Mouse (Mus musculus): Measurements from ENCODE around the gene St3gal6. TPM values are rescaled to one million over a fixed set of nuclear protein-coding genes. Genes with fewer than 3 reads are reported as not detected.

Gene St3gal6
- polyA plus RNA-seq, 1 experiment from 2014 or later = 8.7 TPM

DNA sequence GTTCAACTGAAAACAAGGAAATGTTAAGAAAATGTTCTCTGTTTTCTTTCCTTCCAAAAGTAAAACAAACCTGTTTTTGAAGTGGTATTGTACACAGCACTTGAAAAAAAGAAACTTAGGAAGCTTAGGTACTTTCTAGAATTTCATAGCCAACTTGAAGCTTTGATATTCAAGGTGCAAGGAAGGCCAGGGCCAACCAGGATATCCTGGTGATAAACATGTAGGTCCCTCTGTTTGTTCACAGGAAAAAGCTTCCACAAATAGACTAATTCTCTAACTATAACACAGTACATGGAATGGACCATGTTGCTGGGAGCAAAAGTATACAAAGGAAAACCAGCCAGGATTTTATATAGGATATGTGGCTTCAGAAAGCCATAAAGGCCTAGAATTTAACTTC is 27.3 kb downstream of the St3gal6 start:
- H3K4me3 ChIP-seq = no peak overlapping the region
- H3K27me3 ChIP-seq (ENCODE audit: insufficient read depth, poor library complexity, severe bottlenecking) = no peaks in the 10 kb centered on the region
- no peaks in the 10 kb centered on the region for H3K9me3 ChIP-seq
- H3K36me3 ChIP-seq = no peaks in the 10 kb centered on the region
- peaks cover 25% of the 10 kb centered on the region for H3K4me1 ChIP-seq (replicated peaks)
- DNase-seq (ENCODE audit: low spot score) = no peak
- H3K27ac ChIP-seq = 0 out of 2 replicates have a peak overlapping the region, but pooled peaks have one; percentile 35

DNA sequence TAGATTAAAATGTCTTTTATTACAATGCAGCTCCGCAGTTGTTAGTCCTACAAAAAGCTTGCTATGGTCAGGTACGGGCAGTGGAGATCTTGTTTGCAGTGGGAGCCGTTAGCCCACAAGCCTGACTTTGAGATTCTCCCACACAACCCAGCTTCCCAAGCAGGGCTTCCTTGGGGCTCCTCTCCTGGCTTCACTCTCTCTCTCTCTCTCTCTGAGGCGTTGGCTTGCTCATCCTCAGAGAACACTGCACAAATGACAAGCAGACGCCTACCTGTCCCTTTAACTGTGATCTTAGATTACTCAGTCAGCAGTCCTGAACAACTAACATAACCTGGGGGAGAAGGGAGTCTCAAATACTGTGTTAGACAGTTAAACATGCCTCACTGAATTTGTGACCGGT is 36.2 kb downstream of the St3gal6 start:
- Histone ChIP-seq H3K27ac (no peak overlapping the region), H3K4me3 (no peak overlapping the region), H3K36me3 (peaks cover 7% of the 10 kb centered on the region), H3K9me3 (no peaks in the 10 kb centered on the region), H3K4me1 (replicated peaks) (no peaks in the 10 kb centered on the region), H3K27me3 (ENCODE audit: insufficient read depth, poor library complexity, severe bottlenecking) (no peaks in the 10 kb centered on the region)
- 89% methylated on average over 6 of the region's 6 CpGs for WGBS
- DNase-seq (ENCODE audit: low spot score) = no peak

DNA sequence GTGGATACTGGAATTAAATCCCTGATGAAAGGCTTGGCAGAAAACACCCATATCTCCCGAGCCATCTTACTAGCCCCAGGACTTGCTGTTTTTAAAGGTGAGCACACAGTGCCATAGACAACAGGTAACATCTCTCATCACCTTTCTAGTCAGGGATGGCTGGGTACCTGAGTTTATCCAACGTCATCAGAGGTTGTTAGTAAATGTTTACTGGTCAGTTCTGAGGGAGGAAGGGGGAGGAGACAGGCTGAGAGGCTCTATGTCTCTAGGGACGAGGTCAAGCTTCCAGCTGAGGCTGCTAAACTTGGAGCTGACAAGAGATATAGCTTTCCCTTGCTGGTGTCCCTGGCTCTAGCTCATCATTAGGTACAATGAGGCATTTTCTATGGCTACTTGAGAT is 41.7 kb downstream of the St3gal6 start:
- Histone ChIP-seq H3K4me3 (no peak overlapping the region), H3K36me3 (peaks cover 24% of the 10 kb centered on the region), H3K9me3 (peaks cover 9% of the 10 kb centered on the region), H3K27ac (no peak overlapping the region), H3K4me1 (replicated peaks) (no peaks in the 10 kb centered on the region), H3K27me3 (ENCODE audit: insufficient read depth, poor library complexity, severe bottlenecking) (no peaks in the 10 kb centered on the region)
- 60% methylated on average over 3 of the region's 3 CpGs for WGBS
- DNase-seq (ENCODE audit: low spot score) = no peak

- H3K9me3 ChIP-seq = peaks cover 9% of the 10 kb centered on the region
- no peak for DNase-seq (ENCODE audit: low spot score)
- 86% methylated on average over 5 of the region's 5 CpGs for WGBS
- H3K27ac ChIP-seq = no peak overlapping the region
- no peak overlapping the region for H3K4me3 ChIP-seq
- no peaks in the 10 kb centered on the region for H3K27me3 ChIP-seq (ENCODE audit: insufficient read depth, poor library complexity, severe bottlenecking)
- peaks cover 26% of the 10 kb centered on the region for H3K36me3 ChIP-seq
- H3K4me1 ChIP-seq (replicated peaks) = no peaks in the 10 kb centered on the region
These were observed 42.2 kb downstream of the St3gal6 start for GRCm38 (mm10) chr16:58481906-58482270.

GRCm38 (mm10) chr16:58481219-58481905 is 42.7 kb downstream of the St3gal6 start:
- WGBS = 83% methylated on average over 9 of the region's 9 CpGs

GRCm38 (mm10) chr16:58479898-58480448 is 44.1 kb downstream of the St3gal6 start:
- Histone ChIP-seq H3K4me1 (replicated peaks) (no peaks in the 10 kb centered on the region), H3K27me3 (ENCODE audit: insufficient read depth, poor library complexity, severe bottlenecking) (no peaks in the 10 kb centered on the region), H3K27ac (no peak overlapping the region), H3K9me3 (peaks cover 9% of the 10 kb centered on the region), H3K36me3 (peaks cover 26% of the 10 kb centered on the region), H3K4me3 (no peak overlapping the region)
- no peak for DNase-seq (ENCODE audit: low spot score)
- WGBS = 88% methylated on average over 4 of the region's 4 CpGs

More at GRCm38 (mm10) chr16:58481219-58481905, 42.7 kb downstream of the St3gal6 start:
- peaks cover 9% of the 10 kb centered on the region for H3K9me3 ChIP-seq
- DNase-seq (ENCODE audit: low spot score) = no peak
- no peak overlapping the region for H3K27ac ChIP-seq
- H3K4me1 ChIP-seq (replicated peaks) = no peaks in the 10 kb centered on the region
- no peak overlapping the region for H3K4me3 ChIP-seq
- H3K36me3 ChIP-seq = peaks cover 26% of the 10 kb centered on the region
- no peaks in the 10 kb centered on the region for H3K27me3 ChIP-seq (ENCODE audit: insufficient read depth, poor library complexity, severe bottlenecking)

DNA sequence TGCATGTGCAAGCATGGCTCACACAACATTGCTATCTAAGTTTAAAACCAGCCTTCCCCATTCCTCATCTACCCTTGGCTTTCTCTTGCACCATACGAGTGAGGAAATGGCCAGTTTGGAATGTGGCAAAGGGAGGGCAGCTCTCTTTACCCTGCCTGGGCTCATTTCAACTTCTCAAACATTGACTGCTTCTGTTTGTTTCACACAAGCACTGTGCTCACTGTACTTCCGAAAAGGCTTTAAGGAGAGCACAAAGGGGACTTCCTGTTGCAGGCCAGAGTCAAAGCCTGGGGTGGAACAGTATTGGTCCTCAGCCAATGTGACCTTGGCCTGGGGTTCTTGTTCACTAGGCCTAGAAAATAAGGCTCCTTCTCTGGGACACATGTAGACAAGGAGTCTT is 47.7 kb downstream of the St3gal6 start:
- H3K4me3 ChIP-seq = no peak overlapping the region
- H3K36me3 ChIP-seq = peaks cover 46% of the 10 kb centered on the region
- H3K27ac ChIP-seq = no peak overlapping the region
- 68% methylated on average over 2 of the region's 2 CpGs for WGBS
- DNase-seq (ENCODE audit: low spot score) = no peak
- no peaks in the 10 kb centered on the region for H3K27me3 ChIP-seq (ENCODE audit: insufficient read depth, poor library complexity, severe bottlenecking)
- H3K4me1 ChIP-seq (replicated peaks) = no peaks in the 10 kb centered on the region
- H3K9me3 ChIP-seq = peaks cover 9% of the 10 kb centered on the region

- no peak overlapping the region for H3K4me3 ChIP-seq
- H3K36me3 ChIP-seq = peaks cover 47% of the 10 kb centered on the region
- 91% methylated on average over 3 of the region's 3 CpGs for WGBS
- DNase-seq (ENCODE audit: low spot score) = no peak
- peaks cover 9% of the 10 kb centered on the region for H3K9me3 ChIP-seq
- no peak overlapping the region for H3K27ac ChIP-seq
- no peaks in the 10 kb centered on the region for H3K4me1 ChIP-seq (replicated peaks)
- H3K27me3 ChIP-seq (ENCODE audit: insufficient read depth, poor library complexity, severe bottlenecking) = no peaks in the 10 kb centered on the region
These were observed 48.4 kb downstream of the St3gal6 start for GRCm38 (mm10) chr16:58475544-58476154.

DNA sequence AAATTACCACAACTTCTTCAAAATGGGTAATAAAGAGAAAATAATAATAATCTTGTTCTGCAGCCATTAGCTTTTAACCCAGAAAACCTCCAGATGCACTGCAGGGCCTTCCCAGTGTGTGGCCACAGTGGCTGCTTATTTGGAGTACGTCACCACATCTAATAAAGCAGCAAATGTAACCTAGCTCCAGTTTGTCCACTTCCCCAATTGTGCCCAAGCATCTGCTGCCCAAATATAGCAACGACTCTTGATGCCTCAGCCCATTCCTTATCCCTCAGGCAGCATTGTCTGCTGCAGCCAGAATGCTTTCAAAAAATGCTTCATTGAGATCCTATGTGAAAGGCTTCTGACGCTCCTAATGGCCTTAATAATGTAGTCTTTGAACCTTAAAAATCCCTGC is 49.2 kb downstream of the St3gal6 start:
- 73% methylated on average over 3 of the region's 3 CpGs for WGBS
- Histone ChIP-seq H3K4me1 (replicated peaks) (no peaks in the 10 kb centered on the region), H3K27me3 (ENCODE audit: insufficient read depth, poor library complexity, severe bottlenecking) (no peaks in the 10 kb centered on the region), H3K4me3 (no peak overlapping the region), H3K9me3 (peaks cover 9% of the 10 kb centered on the region), H3K36me3 (peaks cover 47% of the 10 kb centered on the region), H3K27ac (no peak overlapping the region)
- no peak for DNase-seq (ENCODE audit: low spot score)

- DNase-seq (ENCODE audit: low spot score) = no peak
- Histone ChIP-seq H3K27me3 (ENCODE audit: insufficient read depth, poor library complexity, severe bottlenecking) (no peaks in the 10 kb centered on the region), H3K27ac (no peak overlapping the region), H3K4me3 (no peak overlapping the region), H3K36me3 (peaks cover 61% of the 10 kb centered on the region), H3K4me1 (replicated peaks) (no peaks in the 10 kb centered on the region), H3K9me3 (no peaks in the 10 kb centered on the region)
- 91% methylated on average over 4 of the region's 4 CpGs for WGBS
These were observed 53.2 kb downstream of the St3gal6 start for GRCm38 (mm10) chr16:58470841-58471240.

GRCm38 (mm10) chr16:58470061-58470460 is 54.0 kb downstream of the St3gal6 start:
- no peaks in the 10 kb centered on the region for H3K9me3 ChIP-seq
- peaks cover 69% of the 10 kb centered on the region for H3K36me3 ChIP-seq
- WGBS = 94% methylated on average over 8 of the region's 8 CpGs
- H3K4me1 ChIP-seq (replicated peaks) = no peaks in the 10 kb centered on the region
- H3K4me3 ChIP-seq = no peak overlapping the region
- H3K27me3 ChIP-seq (ENCODE audit: insufficient read depth, poor library complexity, severe bottlenecking) = no peaks in the 10 kb centered on the region
- DNase-seq (ENCODE audit: low spot score) = no peak
- no peak overlapping the region for H3K27ac ChIP-seq

- DNase-seq (ENCODE audit: low spot score) = no peak
- no peaks in the 10 kb centered on the region for H3K4me1 ChIP-seq (replicated peaks)
- no peaks in the 10 kb centered on the region for H3K27me3 ChIP-seq (ENCODE audit: insufficient read depth, poor library complexity, severe bottlenecking)
- no peaks in the 10 kb centered on the region for H3K9me3 ChIP-seq
- no peak overlapping the region for H3K27ac ChIP-seq
- peaks cover 81% of the 10 kb centered on the region for H3K36me3 ChIP-seq
- 89% methylated on average over 9 of the region's 9 CpGs for WGBS
- no peak overlapping the region for H3K4me3 ChIP-seq
These were observed 58.6 kb downstream of the St3gal6 start for GRCm38 (mm10) chr16:58465412-58465811.

DNA sequence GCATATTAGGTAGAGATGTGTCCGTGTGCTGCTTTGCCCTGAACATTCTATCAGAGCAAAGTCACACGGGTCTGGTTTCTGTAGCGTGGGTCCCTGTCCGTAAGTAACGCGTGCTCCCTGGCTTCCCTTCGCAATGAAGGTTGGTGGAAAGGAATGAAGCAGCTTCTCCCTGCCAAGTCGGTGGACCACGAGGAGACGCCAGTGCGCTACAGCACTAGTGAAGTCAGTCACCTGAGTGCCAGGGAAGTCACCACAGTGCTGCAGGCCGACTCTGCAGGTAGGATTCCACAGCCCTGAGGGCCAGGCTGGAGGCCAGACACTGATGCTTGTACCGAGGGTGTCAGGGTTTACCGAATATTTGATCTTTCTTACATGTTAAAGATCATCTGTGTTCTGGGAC is 60.0 kb downstream of the St3gal6 start:
- H3K9me3 ChIP-seq = no peaks in the 10 kb centered on the region
- no peaks in the 10 kb centered on the region for H3K4me1 ChIP-seq (replicated peaks)
- no peak for DNase-seq (ENCODE audit: low spot score)
- WGBS = 96% methylated on average over 14 of the region's 14 CpGs
- H3K27me3 ChIP-seq (ENCODE audit: insufficient read depth, poor library complexity, severe bottlenecking) = no peaks in the 10 kb centered on the region
- H3K4me3 ChIP-seq = no peak overlapping the region
- H3K27ac ChIP-seq = no peak overlapping the region
- peaks cover 89% of the 10 kb centered on the region for H3K36me3 ChIP-seq

Measured in hindbrain, embryonic 10.5 days (tissue).